Mouse (Mus musculus) forebrain, embryonic 14.5 days (tissue): ENCODE measurements around the gene Wls. TPM values are rescaled to one million over a fixed set of nuclear protein-coding genes. Genes with fewer than 3 reads are reported as not detected.

ENCODE experiments used
- ATAC-seq: fragments of 200-750 bp; cut with Nextera tagmentation; 2 replicates; pipeline ENCODE4 v1.8.0; 2017; ENCODE audit warnings: mild to moderate bottlenecking, moderate library complexity
- DNase-seq: peaks from one replicate; pipeline ENCODE4 v3.0.0-alpha.2; 2015; ENCODE audit warnings: low spot score
- H3K27ac ChIP-seq: fragments of 300-500 bp; sonication (generic); 2 replicates; pipeline ENCODE4 v1.5.1; 2014; ENCODE audit warnings: low read depth, mild to moderate bottlenecking, control low read depth, low read length, moderate library complexity
- H3K27me3 ChIP-seq: fragments of 300-500 bp; sonication (generic); replicated peaks from 2 replicates; pipeline ENCODE4 v1.6.1; 2014; ENCODE audit warnings: low read length, control low read depth, mixed read lengths; ENCODE audit not compliant: control insufficient read depth, insufficient read depth
- H3K36me3 ChIP-seq: fragments of 300-500 bp; sonication (generic); 2 replicates; pipeline ENCODE4 v1.6.1; 2014; ENCODE audit warnings: low read length, control low read depth; ENCODE audit not compliant: control insufficient read depth, insufficient read depth
- H3K4me1 ChIP-seq: fragments of 300-500 bp; sonication (generic); 2 replicates; pipeline ENCODE4 v1.6.1; 2014; ENCODE audit warnings: antibody characterized with exemption, low read length, control low read depth; ENCODE audit not compliant: control insufficient read depth, insufficient read depth
- H3K4me2 ChIP-seq: fragments of 300-500 bp; sonication (generic); 2 replicates; pipeline ENCODE4 v1.6.1; 2014; ENCODE audit warnings: mild to moderate bottlenecking, control low read depth, low read length
- H3K4me3 ChIP-seq: fragments of 300-500 bp; sonication (generic); 2 replicates; pipeline ENCODE4 v1.5.1; 2014; ENCODE audit warnings: low read depth, low read length, control low read depth
- H3K9ac ChIP-seq: fragments of 300-500 bp; sonication (generic); 2 replicates; pipeline ENCODE4 v1.6.1; 2014; ENCODE audit warnings: mild to moderate bottlenecking, low read length, control low read depth, moderate library complexity
- H3K9me3 ChIP-seq: fragments of 300-500 bp; sonication (generic); replicated peaks from 2 replicates; pipeline ENCODE4 v1.6.1; 2016; ENCODE audit warnings: low read length, control low read depth, mixed read lengths; ENCODE audit not compliant: control insufficient read depth
- WGBS: fragments of 180-500 bp; shearing (Covaris S2); extraction: QIAGEN DNeasy Blood & Tissue Kit; methylation state at CpG from one replicate; pipeline ENCODE4 v1.1.7; 2014; 5-methylcytosine and 5-hydroxymethylcytosine counted together
- polyA plus RNA-seq: library from polyadenylated mRNA; unstranded; fragments of >200 nt; fragmentation: Nextera tagmentation; extraction: Ambion mirVana; gene quantifications from 2 replicates; pipeline ENCODE4 v1.2.1, GENCODE M21; 2014

Gene Wls
- polyA plus RNA-seq, 1 experiment from 2014 or later = 49.6 TPM

DNA sequence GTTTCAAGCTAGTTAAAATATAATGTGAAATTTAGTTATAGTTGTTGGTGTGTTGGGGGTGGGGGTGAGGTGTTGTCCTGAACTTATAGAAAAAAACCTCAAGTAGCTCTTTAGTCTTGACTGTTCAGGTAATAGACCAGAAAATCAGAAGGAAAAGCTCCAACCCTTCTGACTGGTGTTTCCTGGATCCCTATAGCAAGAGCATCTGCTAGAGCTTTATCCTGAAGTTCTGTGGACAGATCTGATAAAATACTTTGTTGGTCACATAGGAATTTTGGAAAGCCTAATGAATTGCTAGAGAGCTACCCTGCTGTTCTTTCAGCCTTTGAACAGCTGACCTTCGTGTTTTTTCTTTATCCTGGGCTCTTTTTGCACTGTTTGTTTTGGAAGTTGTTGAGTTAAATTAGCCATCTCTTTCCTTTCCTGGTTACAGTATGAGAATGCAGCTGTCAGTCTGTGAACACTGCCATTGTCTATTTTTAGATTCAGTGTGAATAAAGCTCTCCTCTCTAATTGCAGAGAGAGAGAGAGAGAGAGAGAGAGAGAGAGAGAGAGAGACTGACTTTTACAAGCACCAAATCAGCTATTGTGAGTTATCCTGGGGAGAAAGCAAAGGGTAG lies 46.4 kb downstream of the Wls start:
- WGBS = 0% methylated on average over 1 of the region's 1 CpGs
- Histone ChIP-seq H3K4me1 (peaks cover 17% of the 10 kb centered on the region), H3K9me3 (no peaks in the 10 kb centered on the region), H3K4me2 (no peak overlapping the region; the same call in 1 of the 2 replicates), H3K4me3 (no peak overlapping the region), H3K27ac (peak overlapping the region; percentile 55; the same call in 1 of the 2 replicates), H3K36me3 (no peaks in the 10 kb centered on the region), H3K27me3 (no peaks in the 10 kb centered on the region), H3K9ac (no peak overlapping the region)
- ATAC-seq (peak; percentile 76), DNase-seq (peak; percentile 81)

DNA sequence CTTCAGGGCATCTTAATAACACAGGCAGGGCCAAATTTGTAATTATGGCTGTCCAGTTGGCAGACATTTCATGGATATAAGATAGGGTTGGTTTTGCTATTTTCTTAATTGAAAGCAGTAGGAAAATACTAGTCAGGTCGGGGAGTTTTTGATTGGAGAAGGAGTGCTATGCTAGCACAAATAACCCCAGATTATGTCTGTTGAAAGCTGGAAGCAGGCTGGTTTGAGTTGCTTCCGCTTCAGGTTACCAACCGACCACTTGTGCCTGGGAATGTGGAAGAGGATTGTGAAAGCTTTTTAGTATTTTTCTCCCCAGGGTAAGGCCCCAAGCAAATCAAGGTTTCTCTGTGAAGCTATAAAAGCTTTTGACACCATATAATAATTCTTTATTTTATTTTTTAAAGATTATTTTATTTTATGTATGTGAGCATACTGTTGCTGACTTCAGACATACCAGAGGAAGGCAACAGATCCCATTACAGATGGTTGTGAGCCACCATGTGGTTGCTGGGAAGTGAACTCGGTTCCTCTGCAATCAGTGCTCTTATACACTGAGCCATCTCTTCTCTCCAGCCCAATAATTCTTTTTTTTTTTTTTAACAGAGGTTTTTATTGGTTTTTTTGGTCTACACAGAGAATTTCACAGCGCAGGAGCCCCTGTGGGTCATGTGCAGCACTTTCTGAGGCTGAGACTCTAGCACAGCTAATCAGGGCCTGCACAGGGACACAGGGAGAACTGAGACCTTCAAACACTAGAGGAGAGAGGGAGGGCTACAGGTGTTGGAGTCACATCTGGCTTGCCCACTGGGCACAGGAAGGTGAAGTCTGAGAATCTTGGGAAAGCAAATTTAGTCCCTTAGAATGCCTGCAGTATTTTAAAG lies 50.9 kb downstream of the Wls start:
- Histone ChIP-seq H3K27me3 (no peaks in the 10 kb centered on the region), H3K4me3 (no peak overlapping the region), H3K9ac (no peak overlapping the region), H3K4me2 (no peak overlapping the region), H3K9me3 (no peaks in the 10 kb centered on the region), H3K36me3 (no peaks in the 10 kb centered on the region), H3K27ac (no peak overlapping the region), H3K4me1 (peaks cover 9% of the 10 kb centered on the region)
- 81% methylated on average over 5 of the region's 5 CpGs for WGBS
- ATAC-seq (no peak), DNase-seq (no peak)

DNA sequence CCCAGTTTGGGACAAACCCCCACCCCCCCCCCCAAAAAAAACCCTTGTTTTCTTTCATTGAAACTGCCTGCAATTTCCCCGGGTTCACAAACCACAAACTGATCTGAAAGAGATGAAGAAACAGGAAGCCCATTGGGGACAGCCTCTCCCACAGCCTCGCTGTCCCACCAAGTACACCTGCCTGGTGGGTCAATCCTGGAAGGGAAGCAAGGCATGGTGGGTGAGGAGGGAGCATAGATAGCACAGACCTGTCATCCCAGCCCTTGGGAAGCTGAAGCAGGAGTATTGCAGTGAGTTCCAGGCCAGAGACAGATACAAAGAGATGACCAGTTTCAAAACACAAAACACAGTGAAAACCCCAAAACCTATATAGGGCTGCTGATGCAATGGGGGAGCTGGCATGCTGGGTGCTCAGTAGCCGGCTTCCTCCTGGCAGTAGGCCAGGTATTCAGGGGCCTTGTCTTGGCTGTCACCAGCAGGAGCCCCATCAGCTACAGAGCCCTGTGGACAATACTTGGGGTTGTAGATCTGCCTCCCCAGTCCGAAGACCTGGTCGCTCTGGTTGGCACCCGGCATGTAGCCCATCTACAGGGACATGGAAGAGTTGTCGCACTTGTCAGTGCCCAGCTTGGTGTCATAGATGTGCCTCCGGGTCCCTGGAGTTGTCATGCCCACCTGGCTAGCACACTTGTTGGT lies 51.7 kb downstream of the Wls start:
- no peak overlapping the region for H3K27ac ChIP-seq
- no peak for ATAC-seq
- H3K27me3 ChIP-seq = no peaks in the 10 kb centered on the region
- 88% methylated on average over 8 of the region's 8 CpGs for WGBS
- H3K4me3 ChIP-seq = no peak overlapping the region
- H3K9me3 ChIP-seq = no peaks in the 10 kb centered on the region
- no peak overlapping the region for H3K4me2 ChIP-seq
- DNase-seq = no peak
- no peak overlapping the region for H3K9ac ChIP-seq
- H3K4me1 ChIP-seq = peaks cover under 1% of the 10 kb centered on the region; the same call in 1 of the 2 replicates
- H3K36me3 ChIP-seq = no peaks in the 10 kb centered on the region

DNA sequence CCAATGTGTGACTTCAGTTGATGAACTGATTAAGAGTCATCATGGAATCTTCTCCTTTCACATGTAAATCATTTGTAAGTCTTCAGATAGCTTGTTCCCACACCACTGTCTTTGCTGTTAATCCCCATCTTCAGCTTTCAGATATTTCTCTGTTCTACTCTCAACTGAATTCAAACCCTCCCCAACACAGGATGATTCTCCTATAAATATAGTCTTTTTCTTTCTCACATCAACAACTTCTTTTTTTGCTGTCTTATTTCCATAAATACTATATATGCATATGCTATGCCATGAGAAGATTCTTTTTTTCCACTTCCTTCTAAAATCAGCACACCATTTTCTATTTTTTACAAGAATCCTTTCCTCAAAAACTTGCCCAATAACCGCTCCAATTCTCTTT lies 67.9 kb downstream of the Wls start:
- Histone ChIP-seq H3K27ac (no peak overlapping the region), H3K9ac (no peak overlapping the region), H3K4me3 (no peak overlapping the region), H3K4me2 (no peak overlapping the region), H3K27me3 (no peaks in the 10 kb centered on the region), H3K36me3 (no peaks in the 10 kb centered on the region), H3K4me1 (no peaks in the 10 kb centered on the region), H3K9me3 (no peaks in the 10 kb centered on the region)
- ATAC-seq (no peak), DNase-seq (no peak)
- 95% methylated on average over 1 of the region's 1 CpGs for WGBS

DNA sequence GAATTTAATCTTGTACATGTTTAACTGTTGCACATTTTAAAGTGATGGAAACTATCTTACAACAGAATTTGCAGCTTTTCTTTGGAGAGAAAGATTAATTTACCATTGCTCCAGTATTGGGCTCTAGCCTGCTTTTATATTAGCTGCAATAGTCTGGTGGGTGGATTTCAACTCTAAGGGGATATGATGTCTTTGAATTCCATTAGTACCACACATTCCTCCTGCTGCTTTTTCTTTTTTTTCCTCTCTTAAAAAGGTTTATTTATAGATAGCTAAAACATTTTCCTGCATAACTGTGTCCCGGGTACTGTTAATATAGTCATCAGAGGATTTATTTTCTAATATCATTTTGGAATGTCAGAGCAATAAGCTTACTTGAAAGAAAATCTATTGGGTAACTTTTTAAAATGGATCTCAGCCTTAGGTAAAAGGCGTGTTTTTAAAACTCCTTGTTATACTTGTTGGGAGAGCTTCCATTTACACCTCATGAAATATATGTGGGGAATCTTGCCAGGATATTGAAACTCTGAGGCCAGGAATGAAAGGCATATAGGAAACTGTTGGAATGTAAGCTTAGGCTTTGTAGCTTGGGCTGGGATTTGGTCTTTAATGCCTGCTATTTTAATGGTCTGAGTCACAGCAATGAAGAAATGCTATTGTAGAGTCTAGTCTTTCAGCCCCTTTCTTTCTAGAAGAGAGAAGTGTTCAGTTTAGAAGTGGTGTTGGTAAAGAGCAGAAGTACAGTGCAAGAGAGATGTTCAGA lies 78.0 kb downstream of the Wls start:
- Histone ChIP-seq H3K36me3 (no peaks in the 10 kb centered on the region), H3K4me2 (no peak overlapping the region), H3K9ac (no peak overlapping the region), H3K9me3 (no peaks in the 10 kb centered on the region), H3K27me3 (no peaks in the 10 kb centered on the region), H3K27ac (no peak overlapping the region), H3K4me1 (no peaks in the 10 kb centered on the region), H3K4me3 (no peak overlapping the region)
- ATAC-seq (no peak), DNase-seq (no peak)
- 91% methylated on average over 2 of the region's 2 CpGs for WGBS

Other genes with a start within 250 kb of the Wls start
- gene Rpe65, start 240.5 kb upstream of the Wls start, polyA plus RNA-seq = not detected in 2 replicates